Mouse (Mus musculus) embryonic fibroblast, embryonic 13.5 days (primary cell): ENCODE results near the gene Adk.

Experiments
- CTCF ChIP-seq: IDR thresholded peaks from 2 replicates; pipeline ENCODE4 v1.5.1; 2011; ENCODE audit warnings: mild to moderate bottlenecking, control low read depth, low read length, moderate library complexity, borderline replicate concordance; ENCODE audit not compliant: insufficient read depth
- POLR2A ChIP-seq: IDR thresholded peaks from 2 replicates; pipeline ENCODE4 v1.6.1; 2011; ENCODE audit warnings: low read depth, mild to moderate bottlenecking, control low read depth, low read length, moderate library complexity

DNA sequence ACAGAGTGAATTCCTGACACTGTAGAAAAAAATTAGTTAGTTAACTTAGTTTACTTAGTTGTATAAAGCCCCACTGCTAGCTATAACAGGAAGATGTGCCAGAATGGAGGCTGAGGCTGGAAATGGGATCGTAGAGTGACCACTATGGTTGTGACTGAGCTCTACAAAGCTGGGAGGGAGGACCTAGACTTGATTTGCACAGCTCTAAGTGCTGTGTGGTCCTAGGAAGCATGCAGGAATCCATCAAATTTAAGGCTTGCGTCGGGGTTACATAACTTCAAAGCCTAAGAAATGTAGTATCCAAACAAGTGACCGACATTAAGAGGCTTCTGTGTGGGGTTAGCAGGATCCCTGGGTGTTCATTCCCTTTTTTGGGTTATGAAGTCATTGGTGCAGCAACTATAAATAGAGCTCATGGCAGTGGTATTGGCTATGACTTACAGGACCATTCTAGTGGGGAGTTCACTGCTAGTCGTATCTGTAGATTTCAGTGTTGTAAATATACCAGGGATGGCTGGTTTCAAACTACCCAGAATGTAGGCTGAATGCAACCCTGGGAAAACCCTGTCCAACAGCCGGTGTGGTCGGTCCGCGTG is 410.8 kb downstream of the Adk start:
- TF ChIP-seq CTCF, result no peak
- TF ChIP-seq POLR2A, result no peak
